Mouse (Mus musculus): ENCODE measurements around the gene Usp30. TPM values are rescaled to one million over a fixed set of nuclear protein-coding genes. Genes with fewer than 3 reads are reported as not detected.

Usp30 gene
- total RNA-seq (2023): 21.1 TPM

GRCm38 (mm10) chr5:114065161-114065560 is at the start of gene Usp30:
Usp30 (plus strand) TSS chr5:114065461.

GRCm38 (mm10) chr5:114091057-114091807 is 26.0 kb downstream of the Usp30 start, which contains the start of gene Svop:
Svop (minus strand) TSS chr5:114091570.

GRCm38 (mm10) chr5:114127374-114128349 is 62.4 kb downstream of the Usp30 start, which contains the start of gene Alkbh2:
Alkbh2 (minus strand) TSS chr5:114128218.

GRCm38 (mm10) chr5:114130211-114130605 is 64.9 kb downstream of the Usp30 start, which contains the start of gene Ung:
Ung (plus strand) TSS chr5:114130386.

DNA sequence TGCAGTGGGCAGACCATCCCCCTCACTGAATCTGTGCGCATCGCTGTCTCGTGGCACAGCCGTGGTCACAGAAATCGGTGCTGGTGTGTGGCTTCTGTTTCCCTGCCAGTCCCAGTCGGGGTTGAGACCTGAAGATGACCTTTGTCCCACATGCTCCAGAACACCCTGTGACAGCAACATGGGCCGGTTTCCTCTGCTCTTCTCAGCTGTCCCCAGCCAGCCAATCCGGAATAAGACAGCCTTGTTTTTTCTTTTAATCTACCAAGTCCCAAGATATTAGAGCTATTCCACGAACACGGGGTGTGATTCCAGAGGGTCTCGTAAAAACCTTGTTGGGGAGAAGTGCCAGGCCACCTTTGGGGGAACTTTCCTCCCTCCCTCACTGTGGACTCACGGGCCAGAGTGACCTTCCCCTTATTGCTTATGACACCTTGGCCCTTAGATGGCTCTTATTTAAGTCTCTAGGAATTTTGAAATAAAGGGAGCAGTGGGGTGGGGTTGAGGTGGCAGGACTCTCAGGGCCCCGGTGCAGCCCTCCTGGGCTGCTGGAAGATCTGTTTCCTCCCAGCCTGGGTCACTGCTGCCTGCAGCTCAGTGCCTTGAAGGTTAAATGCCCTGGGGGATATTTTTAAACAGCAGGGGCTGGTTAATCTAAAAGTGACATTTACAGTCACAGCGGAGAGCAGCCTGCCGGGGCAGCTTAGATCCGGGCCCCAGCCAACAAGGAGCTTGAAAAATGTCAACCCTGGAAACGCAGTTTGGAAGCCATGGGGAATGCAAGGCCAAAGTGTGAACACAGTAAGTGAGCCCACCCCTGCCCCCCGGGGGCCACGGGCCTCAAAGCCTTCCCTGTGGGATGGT is 81.0 kb downstream of the Usp30 start, which contains the start of gene Acacb:
Gene Acacb (plus strand): TSS at position 508 of the 861 bp plus-strand sequence.

Other genes starting within 250 kb of the Usp30 start
- gene Selplg, start 232.8 kb upstream of the Usp30 start, total RNA-seq (2023): 305 TPM
- 63.3 TPM for gene Coro1c, start 156.7 kb upstream of the Usp30 start, total RNA-seq (2023)
- 37.2 TPM for gene Ssh1, start 71.6 kb upstream of the Usp30 start, total RNA-seq (2023)
- gene Dao, start 61.8 kb upstream of the Usp30 start, total RNA-seq (2023): not detected
- not detected for gene Svop, start 26.1 kb downstream of the Usp30 start, total RNA-seq (2023)
- gene Alkbh2, start 62.8 kb downstream of the Usp30 start, total RNA-seq (2023): 8.7 TPM
- gene Ung, start 64.9 kb downstream of the Usp30 start, total RNA-seq (2023): 12.9 TPM
- 4.3 TPM for gene Acacb, start 81.1 kb downstream of the Usp30 start, total RNA-seq (2023)
- not detected for gene Foxn4, start 208.3 kb downstream of the Usp30 start, total RNA-seq (2023)
- gene Myo1h, start 223.7 kb downstream of the Usp30 start, total RNA-seq (2023): 4.4 TPM

All from CD4-positive naive resting alpha-beta T cell, adult 76 days (primary cell).